Mouse (Mus musculus): ENCODE data around the gene Kcnab2. TPM values are rescaled to one million over a fixed set of nuclear protein-coding genes. Genes with fewer than 3 reads are reported as not detected.

Gene Kcnab2
- polyA plus RNA-seq, 1 experiment from 2014 or later: 21.7 TPM

GRCm38 (mm10) chr4:152446178-152446577 is 31.5 kb downstream of the Kcnab2 start:
- no peaks in the 10 kb centered on the region for H3K4me1 ChIP-seq (ENCODE audit: control insufficient read depth, insufficient read depth, low read length)
- no peaks in the 10 kb centered on the region for H3K36me3 ChIP-seq (ENCODE audit: control insufficient read depth, insufficient read depth)
- H3K9me3 ChIP-seq (replicated peaks; ENCODE audit: control insufficient read depth, low read length): no peaks in the 10 kb centered on the region
- 0 out of 2 replicates have a peak overlapping the region, but pooled peaks have one; percentile 9 for H3K4me3 ChIP-seq (ENCODE audit: low read length)
- ATAC-seq (replicated peaks; ENCODE audit: extremely low read depth, insufficient read depth, low FRiP score): peak; percentile 56
- H3K27me3 ChIP-seq (ENCODE audit: control insufficient read depth, insufficient read depth, low read length): no peaks in the 10 kb centered on the region
- H3K4me2 ChIP-seq (ENCODE audit: low read depth, low read length): no peak overlapping the region
- H3K9ac ChIP-seq (ENCODE audit: low read length): no peak overlapping the region
- no peak overlapping the region for H3K27ac ChIP-seq (ENCODE audit: low read length)
- WGBS: 65% methylated on average over 10 of the region's 10 CpGs

- Histone ChIP-seq H3K27me3 (ENCODE audit: control insufficient read depth, insufficient read depth, low read length) (no peaks in the 10 kb centered on the region; the same call in 1 of the 2 replicates), H3K9me3 (replicated peaks; ENCODE audit: control insufficient read depth, low read length) (no peaks in the 10 kb centered on the region), H3K9ac (ENCODE audit: low read length) (no peak overlapping the region), H3K4me2 (ENCODE audit: low read depth, low read length) (no peak overlapping the region), H3K27ac (ENCODE audit: low read length) (no peak overlapping the region), H3K36me3 (ENCODE audit: control insufficient read depth, insufficient read depth) (no peaks in the 10 kb centered on the region), H3K4me3 (ENCODE audit: low read length) (no peak overlapping the region), H3K4me1 (ENCODE audit: control insufficient read depth, insufficient read depth, low read length) (no peaks in the 10 kb centered on the region)
- WGBS: 36% methylated on average over 9 of the region's 9 CpGs
- no peak for ATAC-seq (replicated peaks; ENCODE audit: extremely low read depth, insufficient read depth, low FRiP score)
Observed at GRCm38 (mm10) chr4:152441536-152441935, 36.1 kb downstream of the Kcnab2 start.

- H3K9ac ChIP-seq (ENCODE audit: low read length): no peak overlapping the region
- no peaks in the 10 kb centered on the region for H3K36me3 ChIP-seq (ENCODE audit: control insufficient read depth, insufficient read depth)
- H3K4me1 ChIP-seq (ENCODE audit: control insufficient read depth, insufficient read depth, low read length): no peaks in the 10 kb centered on the region
- H3K27me3 ChIP-seq (ENCODE audit: control insufficient read depth, insufficient read depth, low read length): no peaks in the 10 kb centered on the region; the same call in 1 of the 2 replicates
- no peak overlapping the region for H3K27ac ChIP-seq (ENCODE audit: low read length)
- no peaks in the 10 kb centered on the region for H3K9me3 ChIP-seq (replicated peaks; ENCODE audit: control insufficient read depth, low read length)
- 56% methylated on average over 9 of the region's 9 CpGs for WGBS
- no peak overlapping the region for H3K4me2 ChIP-seq (ENCODE audit: low read depth, low read length)
- no peak overlapping the region for H3K4me3 ChIP-seq (ENCODE audit: low read length)
- ATAC-seq (replicated peaks; ENCODE audit: extremely low read depth, insufficient read depth, low FRiP score): no peak
Observed at GRCm38 (mm10) chr4:152440882-152441281, 36.8 kb downstream of the Kcnab2 start.

GRCm38 (mm10) chr4:152435255-152435654 is 42.4 kb downstream of the Kcnab2 start:
- no peak overlapping the region for H3K9ac ChIP-seq (ENCODE audit: low read length)

GRCm38 (mm10) chr4:152434836-152435235 is 42.8 kb downstream of the Kcnab2 start:
- Histone ChIP-seq H3K4me3 (ENCODE audit: low read length) (peak overlapping the region; percentile 9; the same call in 1 of the 2 replicates), H3K4me1 (ENCODE audit: control insufficient read depth, insufficient read depth, low read length) (peaks cover 3% of the 10 kb centered on the region; the same call in 1 of the 2 replicates), H3K9me3 (replicated peaks; ENCODE audit: control insufficient read depth, low read length) (no peaks in the 10 kb centered on the region), H3K4me2 (ENCODE audit: low read depth, low read length) (peak overlapping the region; percentile 56), H3K36me3 (ENCODE audit: control insufficient read depth, insufficient read depth) (no peaks in the 10 kb centered on the region), H3K9ac (ENCODE audit: low read length) (no peak overlapping the region), H3K27me3 (ENCODE audit: control insufficient read depth, insufficient read depth, low read length) (peaks cover 3% of the 10 kb centered on the region; the same call in 1 of the 2 replicates), H3K27ac (ENCODE audit: low read length) (no peak overlapping the region)
- ATAC-seq (replicated peaks; ENCODE audit: extremely low read depth, insufficient read depth, low FRiP score): peak; percentile 71
- WGBS: 8% methylated on average over 9 of the region's 9 CpGs

More at GRCm38 (mm10) chr4:152435255-152435654, 42.4 kb downstream of the Kcnab2 start:
- WGBS: 14% methylated on average over 10 of the region's 10 CpGs
- Histone ChIP-seq H3K36me3 (ENCODE audit: control insufficient read depth, insufficient read depth) (no peaks in the 10 kb centered on the region), H3K4me2 (ENCODE audit: low read depth, low read length) (peak overlapping the region; percentile 56), H3K4me3 (ENCODE audit: low read length) (peak overlapping the region; percentile 9; the same call in 1 of the 2 replicates), H3K4me1 (ENCODE audit: control insufficient read depth, insufficient read depth, low read length) (peaks cover 3% of the 10 kb centered on the region; the same call in 1 of the 2 replicates), H3K27me3 (ENCODE audit: control insufficient read depth, insufficient read depth, low read length) (peaks cover 3% of the 10 kb centered on the region; the same call in 1 of the 2 replicates), H3K27ac (ENCODE audit: low read length) (no peak overlapping the region), H3K9me3 (replicated peaks; ENCODE audit: control insufficient read depth, low read length) (no peaks in the 10 kb centered on the region)
- ATAC-seq (replicated peaks; ENCODE audit: extremely low read depth, insufficient read depth, low FRiP score): 0 out of 2 replicates have a peak, but pooled peaks have one; percentile 28

- H3K36me3 ChIP-seq (ENCODE audit: control insufficient read depth, insufficient read depth): no peaks in the 10 kb centered on the region
- H3K4me2 ChIP-seq (ENCODE audit: low read depth, low read length): no peak overlapping the region
- H3K27me3 ChIP-seq (ENCODE audit: control insufficient read depth, insufficient read depth, low read length): peaks cover 3% of the 10 kb centered on the region; the same call in 1 of the 2 replicates
- peaks cover 3% of the 10 kb centered on the region; the same call in 1 of the 2 replicates for H3K4me1 ChIP-seq (ENCODE audit: control insufficient read depth, insufficient read depth, low read length)
- no peak overlapping the region for H3K4me3 ChIP-seq (ENCODE audit: low read length)
- H3K9ac ChIP-seq (ENCODE audit: low read length): no peak overlapping the region
- ATAC-seq (replicated peaks; ENCODE audit: extremely low read depth, insufficient read depth, low FRiP score): no peak
- no peaks in the 10 kb centered on the region for H3K9me3 ChIP-seq (replicated peaks; ENCODE audit: control insufficient read depth, low read length)
- WGBS: 44% methylated on average over 5 of the region's 5 CpGs
- H3K27ac ChIP-seq (ENCODE audit: low read length): no peak overlapping the region
Observed at GRCm38 (mm10) chr4:152432308-152432707, 45.4 kb downstream of the Kcnab2 start.

GRCm38 (mm10) chr4:152428259-152428658 is 49.4 kb downstream of the Kcnab2 start:
- 42% methylated on average over 8 of the region's 8 CpGs for WGBS
- H3K27me3 ChIP-seq (ENCODE audit: control insufficient read depth, insufficient read depth, low read length): no peaks in the 10 kb centered on the region
- no peaks in the 10 kb centered on the region for H3K4me1 ChIP-seq (ENCODE audit: control insufficient read depth, insufficient read depth, low read length)
- no peak overlapping the region for H3K4me3 ChIP-seq (ENCODE audit: low read length)
- no peaks in the 10 kb centered on the region; the same call in 1 of the 2 replicates for H3K9me3 ChIP-seq (replicated peaks; ENCODE audit: control insufficient read depth, low read length)
- H3K27ac ChIP-seq (ENCODE audit: low read length): no peak overlapping the region
- ATAC-seq (replicated peaks; ENCODE audit: extremely low read depth, insufficient read depth, low FRiP score): no peak; the same call in 1 of the 2 replicates
- no peaks in the 10 kb centered on the region for H3K36me3 ChIP-seq (ENCODE audit: control insufficient read depth, insufficient read depth)
- no peak overlapping the region for H3K9ac ChIP-seq (ENCODE audit: low read length)
- H3K4me2 ChIP-seq (ENCODE audit: low read depth, low read length): no peak overlapping the region

GRCm38 (mm10) chr4:152424922-152425321 is 52.7 kb downstream of the Kcnab2 start:
- H3K9me3 ChIP-seq (replicated peaks; ENCODE audit: control insufficient read depth, low read length): no peaks in the 10 kb centered on the region; the same call in 1 of the 2 replicates
- no peaks in the 10 kb centered on the region for H3K27me3 ChIP-seq (ENCODE audit: control insufficient read depth, insufficient read depth, low read length)
- no peak for ATAC-seq (replicated peaks; ENCODE audit: extremely low read depth, insufficient read depth, low FRiP score)
- no peak overlapping the region for H3K4me2 ChIP-seq (ENCODE audit: low read depth, low read length)
- H3K9ac ChIP-seq (ENCODE audit: low read length): no peak overlapping the region
- H3K36me3 ChIP-seq (ENCODE audit: control insufficient read depth, insufficient read depth): no peaks in the 10 kb centered on the region
- no peak overlapping the region for H3K4me3 ChIP-seq (ENCODE audit: low read length)
- no peaks in the 10 kb centered on the region for H3K4me1 ChIP-seq (ENCODE audit: control insufficient read depth, insufficient read depth, low read length)
- no peak overlapping the region for H3K27ac ChIP-seq (ENCODE audit: low read length)
- 66% methylated on average over 5 of the region's 5 CpGs for WGBS

- Histone ChIP-seq H3K9me3 (replicated peaks; ENCODE audit: control insufficient read depth, low read length) (no peaks in the 10 kb centered on the region; the same call in 1 of the 2 replicates), H3K4me1 (ENCODE audit: control insufficient read depth, insufficient read depth, low read length) (no peaks in the 10 kb centered on the region), H3K4me2 (ENCODE audit: low read depth, low read length) (no peak overlapping the region), H3K27ac (ENCODE audit: low read length) (no peak overlapping the region), H3K9ac (ENCODE audit: low read length) (no peak overlapping the region), H3K36me3 (ENCODE audit: control insufficient read depth, insufficient read depth) (no peaks in the 10 kb centered on the region), H3K27me3 (ENCODE audit: control insufficient read depth, insufficient read depth, low read length) (no peaks in the 10 kb centered on the region), H3K4me3 (ENCODE audit: low read length) (no peak overlapping the region)
- ATAC-seq (replicated peaks; ENCODE audit: extremely low read depth, insufficient read depth, low FRiP score): no peak
- 39% methylated on average over 4 of the region's 4 CpGs for WGBS
Observed at GRCm38 (mm10) chr4:152424341-152424740, 53.3 kb downstream of the Kcnab2 start.

Measured in heart, embryonic 16.5 days (tissue).